Mouse (Mus musculus) lung, postnatal 0 days (tissue): Measurements from ENCODE around the gene Gm609.

Experiments used
- CTCF ChIP-seq: IDR thresholded peaks from 2 replicates; pipeline ENCODE4 v1.5.1; 2016; ENCODE audit warnings: antibody characterized with exemption, mild to moderate bottlenecking
- EP300 ChIP-seq: IDR thresholded peaks from 2 replicates; pipeline ENCODE4 v1.6.1; 2016; ENCODE audit warnings: antibody characterized with exemption, mild to moderate bottlenecking, control low read depth

DNA sequence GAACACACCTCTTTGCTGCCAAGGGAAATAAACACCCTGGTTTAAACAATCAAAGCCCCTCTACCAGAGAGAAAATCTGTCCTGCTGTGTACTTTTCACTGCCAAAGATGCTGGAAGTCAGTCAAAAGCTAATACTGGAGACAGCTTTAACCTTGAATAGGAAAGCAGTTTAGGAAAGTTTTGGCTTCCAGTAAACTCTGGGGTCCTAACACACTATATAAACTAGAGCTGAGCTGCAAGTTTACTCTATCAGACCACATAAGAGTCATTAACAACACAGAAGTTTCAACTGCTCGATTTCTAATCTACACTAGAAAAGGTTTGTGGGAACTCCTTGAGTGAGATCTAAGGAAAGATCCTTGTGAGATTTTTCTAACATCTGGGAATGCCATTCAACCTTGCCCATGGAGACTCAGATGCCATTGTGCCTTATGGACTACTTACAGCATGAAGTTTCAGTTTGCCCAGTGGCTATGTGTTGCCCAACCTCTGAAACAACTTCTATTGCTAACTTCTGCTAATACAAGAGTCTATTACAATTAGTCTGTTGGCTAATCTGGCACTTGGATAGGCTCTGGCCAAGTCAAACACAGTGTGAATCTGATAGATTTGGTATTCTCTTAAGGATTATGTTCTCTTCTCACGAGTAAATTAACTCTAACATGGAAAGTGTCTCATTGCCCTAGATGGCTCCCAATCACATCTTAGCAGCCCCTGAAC lies 117.1 kb downstream of the Gm609 start:
- TF ChIP-seq EP300 (no peak), CTCF (no peak)
